Mouse (Mus musculus) heart, adult 11 months (tissue): Measurements from ENCODE around the gene March6.

ENCODE experiments used
- DNase-seq: peaks from one replicate; pipeline ENCODE4 v3.0.0; 2022

Gene March6

GRCm38 (mm10) chr15:31453098-31453916 is 77.5 kb downstream of the March6 start, which contains the start of gene Ropn1l:
Ropn1l (minus strand) TSS chr15:31453737.
- peak; percentile 99 for DNase-seq

- peak; percentile 86 for DNase-seq
Observed at GRCm38 (mm10) chr15:31452336-31453097, 78.3 kb downstream of the March6 start.

- peak; percentile 93 for DNase-seq
Observed at GRCm38 (mm10) chr15:31449772-31450171, 81.1 kb downstream of the March6 start.

- peak; percentile 89 for DNase-seq
Observed at GRCm38 (mm10) chr15:31447121-31447520, 83.7 kb downstream of the March6 start.

GRCm38 (mm10) chr15:31442698-31443097 is 88.2 kb downstream of the March6 start:
- peak; percentile 79 for DNase-seq

- peak; percentile 91 for DNase-seq
Observed at GRCm38 (mm10) chr15:31441996-31442395, 88.9 kb downstream of the March6 start.

GRCm38 (mm10) chr15:31436811-31437210 is 94.0 kb downstream of the March6 start:
- peak; percentile 67 for DNase-seq

GRCm38 (mm10) chr15:31436083-31436482 is 94.8 kb downstream of the March6 start:
- peak; percentile 83 for DNase-seq

- peak; percentile 76 for DNase-seq
Observed at GRCm38 (mm10) chr15:31433768-31434167, 97.1 kb downstream of the March6 start.

GRCm38 (mm10) chr15:31431847-31432246 is 99.0 kb downstream of the March6 start:
- DNase-seq: no peak

- DNase-seq: no peak
Observed at GRCm38 (mm10) chr15:31430014-31430413, 100.8 kb downstream of the March6 start.

- no peak for DNase-seq
Observed at GRCm38 (mm10) chr15:31429429-31429828, 101.4 kb downstream of the March6 start.

GRCm38 (mm10) chr15:31428571-31428970 is 102.3 kb downstream of the March6 start:
- DNase-seq: no peak

GRCm38 (mm10) chr15:31427390-31427789 is 103.5 kb downstream of the March6 start:
- DNase-seq: no peak

- no peak for DNase-seq
Observed at GRCm38 (mm10) chr15:31426066-31426706, 104.7 kb downstream of the March6 start.

GRCm38 (mm10) chr15:31422649-31423369 is 108.0 kb downstream of the March6 start:
- DNase-seq: no peak

- no peak for DNase-seq
Observed at GRCm38 (mm10) chr15:31419037-31419436, 111.8 kb downstream of the March6 start.

GRCm38 (mm10) chr15:31418686-31419024 is 112.2 kb downstream of the March6 start:
- DNase-seq: no peak

- peak; percentile 98 for DNase-seq
Observed at GRCm38 (mm10) chr15:31417796-31418685, 112.8 kb downstream of the March6 start.

- DNase-seq: peak; percentile 93
Observed at GRCm38 (mm10) chr15:31417409-31417795, 113.5 kb downstream of the March6 start.

GRCm38 (mm10) chr15:31415181-31415580 is 115.7 kb downstream of the March6 start:
- DNase-seq: no peak
